Mouse (Mus musculus): Measurements from ENCODE around the gene Utp20. TPM values are rescaled to one million over a fixed set of nuclear protein-coding genes. Genes with fewer than 3 reads are reported as not detected.
"Not testable (repeated sequence)": the region's sequence is repeated elsewhere in the genome, so short reads cannot be mapped to it uniquely, and the experiment has no call there.

The Utp20 gene
- polyA plus RNA-seq, 1 experiment from 2014 or later: 30.5 TPM

- not testable (repeated sequence) for ATAC-seq (replicated peaks; ENCODE audit: low FRiP score, low TSS enrichment, low read depth); H3K27ac ChIP-seq (ENCODE audit: low read depth); H3K4me1 ChIP-seq (replicated peaks; ENCODE audit: control insufficient read depth, insufficient read depth, low read length); H3K9me3 ChIP-seq (ENCODE audit: control insufficient read depth, low read length); H3K4me3 ChIP-seq (ENCODE audit: low read depth, low read length); H3K9ac ChIP-seq (ENCODE audit: low read length); H3K4me2 ChIP-seq (ENCODE audit: low read length); H3K27me3 ChIP-seq (replicated peaks; ENCODE audit: control insufficient read depth, insufficient read depth, low read length); DNase-seq (ENCODE audit: low spot score)
- H3K36me3 ChIP-seq (ENCODE audit: control insufficient read depth, insufficient read depth, low read length): peaks cover 75% of the 10 kb centered on the region
- WGBS: 93% methylated on average over 8 of the region's 8 CpGs
Observed at GRCm38 (mm10) chr10:88739074-88739473, 87.5 kb downstream of the Utp20 start.

GRCm38 (mm10) chr10:88732309-88732622 lies 94.3 kb downstream of the Utp20 start:
- ATAC-seq (replicated peaks; ENCODE audit: low FRiP score, low TSS enrichment, low read depth) (0 out of 2 replicates have a peak, but pooled peaks have one; percentile 6), DNase-seq (ENCODE audit: low spot score) (no peak)
- Histone ChIP-seq H3K4me1 (replicated peaks; ENCODE audit: control insufficient read depth, insufficient read depth, low read length) (peaks cover 14% of the 10 kb centered on the region), H3K36me3 (ENCODE audit: control insufficient read depth, insufficient read depth, low read length) (peaks cover 22% of the 10 kb centered on the region), H3K4me3 (ENCODE audit: low read depth, low read length) (peak overlapping the region; percentile 99), H3K27me3 (replicated peaks; ENCODE audit: control insufficient read depth, insufficient read depth, low read length) (no peaks in the 10 kb centered on the region), H3K9ac (ENCODE audit: low read length) (peak overlapping the region; percentile 92), H3K9me3 (ENCODE audit: control insufficient read depth, low read length) (no peaks in the 10 kb centered on the region), H3K4me2 (ENCODE audit: low read length) (peak overlapping the region; percentile 94), H3K27ac (ENCODE audit: low read depth) (no peak overlapping the region)
- WGBS: 17% methylated on average over 6 of the region's 6 CpGs

- peaks cover 17% of the 10 kb centered on the region for H3K36me3 ChIP-seq (ENCODE audit: control insufficient read depth, insufficient read depth, low read length)
- peak overlapping the region; percentile 94 for H3K4me2 ChIP-seq (ENCODE audit: low read length)
- peak overlapping the region; percentile 99 for H3K4me3 ChIP-seq (ENCODE audit: low read depth, low read length)
- H3K9me3 ChIP-seq (ENCODE audit: control insufficient read depth, low read length): no peaks in the 10 kb centered on the region
- DNase-seq (ENCODE audit: low spot score) (peak; percentile 56), ATAC-seq (replicated peaks; ENCODE audit: low FRiP score, low TSS enrichment, low read depth) (no peak; the same call in 1 of the 2 replicates)
- peaks cover 14% of the 10 kb centered on the region for H3K4me1 ChIP-seq (replicated peaks; ENCODE audit: control insufficient read depth, insufficient read depth, low read length)
- H3K27ac ChIP-seq (ENCODE audit: low read depth): peak overlapping the region; percentile 81
- H3K9ac ChIP-seq (ENCODE audit: low read length): peak overlapping the region; percentile 92
- no peaks in the 10 kb centered on the region for H3K27me3 ChIP-seq (replicated peaks; ENCODE audit: control insufficient read depth, insufficient read depth, low read length)
- 2% methylated on average over 61 of the region's 61 CpGs for WGBS
Observed at GRCm38 (mm10) chr10:88731496-88732308, 94.9 kb downstream of the Utp20 start.

- ATAC-seq (replicated peaks; ENCODE audit: low FRiP score, low TSS enrichment, low read depth): peak; percentile 91
- Histone ChIP-seq H3K27me3 (replicated peaks; ENCODE audit: control insufficient read depth, insufficient read depth, low read length) (no peaks in the 10 kb centered on the region), H3K4me2 (ENCODE audit: low read length) (peak within 1 kb of the TSS; percentile 94), H3K9me3 (ENCODE audit: control insufficient read depth, low read length) (no peaks in the 10 kb centered on the region), H3K4me1 (replicated peaks; ENCODE audit: control insufficient read depth, insufficient read depth, low read length) (peaks cover 14% of the 10 kb centered on the region), H3K4me3 (ENCODE audit: low read depth, low read length) (peak within 1 kb of the TSS; percentile 99), H3K27ac (ENCODE audit: low read depth) (peak within 1 kb of the TSS; percentile 81), H3K36me3 (ENCODE audit: control insufficient read depth, insufficient read depth, low read length) (peaks cover 8% of the 10 kb centered on the region), H3K9ac (ENCODE audit: low read length) (peak within 1 kb of the TSS; percentile 92)
- peak; percentile 95 for DNase-seq (ENCODE audit: low spot score)
- under 1% methylated on average over 65 of the region's 65 CpGs for WGBS
Observed at GRCm38 (mm10) chr10:88730571-88731495, 95.8 kb downstream of the Utp20 start, which contains the start of gene Arl1. Gene Arl1 (plus strand): TSS chr10:88730858.

- Histone ChIP-seq H3K9ac (ENCODE audit: low read length) (no peak overlapping the region), H3K4me2 (ENCODE audit: low read length) (no peak overlapping the region), H3K36me3 (ENCODE audit: control insufficient read depth, insufficient read depth, low read length) (no peaks in the 10 kb centered on the region), H3K27me3 (replicated peaks; ENCODE audit: control insufficient read depth, insufficient read depth, low read length) (no peaks in the 10 kb centered on the region), H3K4me3 (ENCODE audit: low read depth, low read length) (no peak overlapping the region), H3K4me1 (replicated peaks; ENCODE audit: control insufficient read depth, insufficient read depth, low read length) (peaks cover 13% of the 10 kb centered on the region), H3K9me3 (ENCODE audit: control insufficient read depth, low read length) (no peaks in the 10 kb centered on the region), H3K27ac (ENCODE audit: low read depth) (no peak overlapping the region)
- no peak for ATAC-seq (replicated peaks; ENCODE audit: low FRiP score, low TSS enrichment, low read depth)
- WGBS: 62% methylated on average over 8 of the region's 8 CpGs
- DNase-seq (ENCODE audit: low spot score): no peak
Observed at GRCm38 (mm10) chr10:88728166-88728565, 98.4 kb downstream of the Utp20 start.

GRCm38 (mm10) chr10:88727128-88727527 lies 99.5 kb downstream of the Utp20 start:
- Histone ChIP-seq H3K9ac (ENCODE audit: low read length) (no peak overlapping the region), H3K27me3 (replicated peaks; ENCODE audit: control insufficient read depth, insufficient read depth, low read length) (no peaks in the 10 kb centered on the region), H3K9me3 (ENCODE audit: control insufficient read depth, low read length) (no peaks in the 10 kb centered on the region), H3K4me3 (ENCODE audit: low read depth, low read length) (no peak overlapping the region), H3K4me1 (replicated peaks; ENCODE audit: control insufficient read depth, insufficient read depth, low read length) (peaks cover 5% of the 10 kb centered on the region), H3K27ac (ENCODE audit: low read depth) (no peak overlapping the region), H3K36me3 (ENCODE audit: control insufficient read depth, insufficient read depth, low read length) (no peaks in the 10 kb centered on the region), H3K4me2 (ENCODE audit: low read length) (no peak overlapping the region)
- no peak for ATAC-seq (replicated peaks; ENCODE audit: low FRiP score, low TSS enrichment, low read depth)
- 50% methylated on average over 1 of the region's 1 CpGs for WGBS
- peak; percentile 63 for DNase-seq (ENCODE audit: low spot score)

GRCm38 (mm10) chr10:88725343-88725742 lies 101.3 kb downstream of the Utp20 start:
- no peak overlapping the region for H3K9ac ChIP-seq (ENCODE audit: low read length)
- DNase-seq (ENCODE audit: low spot score) (no peak), ATAC-seq (replicated peaks; ENCODE audit: low FRiP score, low TSS enrichment, low read depth) (no peak)
- peaks cover 3% of the 10 kb centered on the region; the same call in 1 of the 2 replicates for H3K4me1 ChIP-seq (replicated peaks; ENCODE audit: control insufficient read depth, insufficient read depth, low read length)
- no peaks in the 10 kb centered on the region for H3K27me3 ChIP-seq (replicated peaks; ENCODE audit: control insufficient read depth, insufficient read depth, low read length)
- no peak overlapping the region for H3K4me2 ChIP-seq (ENCODE audit: low read length)
- no peak overlapping the region for H3K27ac ChIP-seq (ENCODE audit: low read depth)
- WGBS: 48% methylated on average over 2 of the region's 2 CpGs
- no peak overlapping the region for H3K4me3 ChIP-seq (ENCODE audit: low read depth, low read length)
- H3K36me3 ChIP-seq (ENCODE audit: control insufficient read depth, insufficient read depth, low read length): no peaks in the 10 kb centered on the region
- no peaks in the 10 kb centered on the region for H3K9me3 ChIP-seq (ENCODE audit: control insufficient read depth, low read length)

GRCm38 (mm10) chr10:88719618-88720017 lies 107.0 kb downstream of the Utp20 start:
- H3K27me3 ChIP-seq (replicated peaks; ENCODE audit: control insufficient read depth, insufficient read depth, low read length): no peaks in the 10 kb centered on the region
- ATAC-seq (replicated peaks; ENCODE audit: low FRiP score, low TSS enrichment, low read depth) (no peak), DNase-seq (ENCODE audit: low spot score) (no peak)
- H3K4me2 ChIP-seq (ENCODE audit: low read length): no peak overlapping the region
- no peak overlapping the region for H3K27ac ChIP-seq (ENCODE audit: low read depth)
- 53% methylated on average over 1 of the region's 1 CpGs for WGBS
- no peak overlapping the region for H3K9ac ChIP-seq (ENCODE audit: low read length)
- no peaks in the 10 kb centered on the region for H3K36me3 ChIP-seq (ENCODE audit: control insufficient read depth, insufficient read depth, low read length)
- H3K4me3 ChIP-seq (ENCODE audit: low read depth, low read length): no peak overlapping the region
- H3K4me1 ChIP-seq (replicated peaks; ENCODE audit: control insufficient read depth, insufficient read depth, low read length): no peaks in the 10 kb centered on the region
- H3K9me3 ChIP-seq (ENCODE audit: control insufficient read depth, low read length): no peaks in the 10 kb centered on the region

Measured in intestine, embryonic 14.5 days (tissue).